Mouse (Mus musculus) intestine, postnatal 0 days (tissue): ENCODE data around the gene Rnf144b. TPM values are rescaled to one million over a fixed set of nuclear protein-coding genes. Genes with fewer than 3 reads are reported as not detected.

Source experiments
- ATAC-seq: fragments of 200-750 bp; cut with Nextera tagmentation; 2 replicates; pipeline ENCODE4 v1.8.0; 2017; ENCODE audit warnings: mild to moderate bottlenecking, moderate TSS enrichment, moderate library complexity
- H3K27ac ChIP-seq: fragments of 300-500 bp; sonication (generic); 2 replicates; pipeline ENCODE4 v1.5.1; 2014; ENCODE audit warnings: mild to moderate bottlenecking, low read depth, low read length, moderate library complexity
- H3K27me3 ChIP-seq: fragments of 300-500 bp; sonication (generic); replicated peaks from 2 replicates; pipeline ENCODE4 v1.6.1; 2014; ENCODE audit warnings: low read length, mixed read lengths; ENCODE audit not compliant: control insufficient read depth, insufficient read depth
- H3K36me3 ChIP-seq: fragments of 300-500 bp; sonication (generic); 2 replicates; pipeline ENCODE4 v1.6.1; 2014; ENCODE audit warnings: mild to moderate bottlenecking, moderate library complexity; ENCODE audit not compliant: control insufficient read depth, insufficient read depth
- H3K4me1 ChIP-seq: fragments of 300-500 bp; sonication (generic); replicated peaks from 2 replicates; pipeline ENCODE4 v1.6.1; 2014; ENCODE audit warnings: antibody characterized with exemption, low read length, mixed read lengths; ENCODE audit not compliant: control insufficient read depth, insufficient read depth
- H3K4me2 ChIP-seq: fragments of 300-500 bp; sonication (generic); replicated peaks from 2 replicates; pipeline ENCODE4 v1.6.1; 2014; ENCODE audit warnings: low read depth, mild to moderate bottlenecking, moderate library complexity
- H3K4me3 ChIP-seq: fragments of 300-500 bp; sonication (generic); 2 replicates; pipeline ENCODE4 v1.5.1; 2014; ENCODE audit warnings: low read depth, low read length
- H3K9ac ChIP-seq: fragments of 300-500 bp; sonication (generic); 2 replicates; pipeline ENCODE4 v1.6.1; 2014; ENCODE audit warnings: mild to moderate bottlenecking, low read depth, low read length
- H3K9me3 ChIP-seq: fragments of 300-500 bp; sonication (generic); 2 replicates; pipeline ENCODE4 v1.6.1; 2016; ENCODE audit warnings: mixed run types; ENCODE audit not compliant: control insufficient read depth
- CTCF ChIP-seq: sonication (generic); IDR thresholded peaks from 2 replicates; pipeline ENCODE4 v1.5.1; 2016; ENCODE audit warnings: low read depth, mild to moderate bottlenecking, control low read depth, antibody characterized with exemption, moderate library complexity
- WGBS: fragments of 180-500 bp; shearing (Covaris S2); extraction: QIAGEN DNeasy Blood & Tissue Kit; methylation state at CpG from one replicate; pipeline ENCODE4 v1.1.7; 2014; 5-methylcytosine and 5-hydroxymethylcytosine counted together
- polyA plus RNA-seq: library from polyadenylated mRNA; unstranded; fragments of >200 nt; fragmentation: Nextera tagmentation; extraction: Ambion mirVana; gene quantifications from 2 replicates; pipeline ENCODE4 v1.2.1, GENCODE M21; 2015

Rnf144b gene
- polyA plus RNA-seq, 1 experiment from 2014 or later, result 1.7 TPM

DNA sequence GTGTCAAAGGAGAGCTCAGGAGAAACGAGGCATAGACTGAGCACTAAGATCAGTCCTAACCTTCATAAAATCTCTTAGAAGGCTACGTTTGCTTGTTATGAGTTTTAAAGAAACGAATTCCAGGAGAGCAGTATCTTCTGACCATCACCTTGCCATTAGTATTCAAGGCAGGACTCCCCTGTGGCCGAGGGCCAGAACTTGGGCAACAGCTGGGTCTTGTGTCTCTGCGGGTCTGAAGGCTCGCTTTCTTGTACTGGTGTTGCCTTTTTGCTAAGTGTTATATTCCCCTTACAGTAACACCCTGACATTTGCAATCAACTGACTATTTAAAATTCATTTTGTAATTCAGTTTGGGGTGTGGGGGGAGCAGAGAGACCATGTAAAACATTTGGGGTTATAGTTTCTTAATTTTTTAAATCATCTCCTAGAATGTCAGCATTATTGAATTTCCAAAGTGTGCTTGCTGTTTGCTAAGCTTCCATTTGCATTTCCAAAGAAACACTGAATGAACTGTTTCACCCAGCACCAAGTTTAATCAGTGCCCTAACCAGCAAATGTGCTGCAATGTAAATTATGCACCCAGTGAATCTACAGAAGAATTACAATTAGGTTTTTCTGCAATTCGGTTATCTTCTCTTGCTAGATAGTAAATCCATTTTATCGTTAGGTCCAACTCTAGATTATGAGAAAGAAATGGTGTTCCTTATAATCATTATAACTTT, 126.0 kb downstream of the Rnf144b start:
- H3K36me3 ChIP-seq, result peaks cover 6% of the 10 kb centered on the region; the same call in 1 of the 2 replicates
- H3K4me1 ChIP-seq, result no peaks in the 10 kb centered on the region
- H3K9ac ChIP-seq, result no peak overlapping the region
- ATAC-seq, result no peak
- H3K4me3 ChIP-seq, result no peak overlapping the region
- TF ChIP-seq CTCF, result no peak
- no peak overlapping the region for H3K4me2 ChIP-seq
- no peak overlapping the region for H3K27ac ChIP-seq
- H3K27me3 ChIP-seq, result no peaks in the 10 kb centered on the region
- 79% methylated on average over 8 of the region's 8 CpGs for WGBS
- no peaks in the 10 kb centered on the region for H3K9me3 ChIP-seq

DNA sequence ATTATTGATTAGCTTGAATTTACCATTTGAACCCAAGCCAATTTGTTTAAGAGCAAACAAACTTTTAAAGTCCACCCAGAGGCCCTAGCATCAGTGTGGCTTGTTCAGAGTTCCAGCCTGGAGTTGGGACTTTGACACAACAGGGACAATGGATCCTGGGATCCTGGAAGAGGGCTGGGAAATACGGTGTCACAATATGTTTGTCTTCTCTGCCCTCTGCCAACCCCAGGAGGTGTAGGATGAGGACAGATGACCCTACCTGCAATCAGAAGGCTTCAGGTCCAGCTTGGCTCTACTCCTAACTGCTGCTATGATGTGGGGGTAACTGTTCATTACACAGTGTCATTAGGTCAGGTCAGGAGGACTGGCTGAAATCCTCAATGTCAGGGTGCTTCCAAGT, 128.2 kb downstream of the Rnf144b start:
- Histone ChIP-seq H3K9ac (no peak overlapping the region), H3K27ac (no peak overlapping the region), H3K27me3 (no peaks in the 10 kb centered on the region), H3K4me1 (no peaks in the 10 kb centered on the region), H3K4me2 (no peak overlapping the region), H3K4me3 (no peak overlapping the region), H3K36me3 (no peaks in the 10 kb centered on the region), H3K9me3 (no peaks in the 10 kb centered on the region)
- ATAC-seq, result no peak
- TF ChIP-seq CTCF, result no peak
- WGBS, result 65% methylated on average over 1 of the region's 1 CpGs

- ATAC-seq, result no peak
- Histone ChIP-seq H3K27me3 (no peaks in the 10 kb centered on the region), H3K27ac (no peak overlapping the region), H3K4me3 (no peak overlapping the region), H3K36me3 (no peaks in the 10 kb centered on the region), H3K4me2 (no peak overlapping the region), H3K9me3 (no peaks in the 10 kb centered on the region), H3K9ac (no peak overlapping the region), H3K4me1 (no peaks in the 10 kb centered on the region)
- 87% methylated on average over 2 of the region's 2 CpGs for WGBS
- TF ChIP-seq CTCF, result no peak
Measured at GRCm38 (mm10) chr13:47251114-47251764, 128.8 kb downstream of the Rnf144b start.

GRCm38 (mm10) chr13:47253711-47254110, 131.3 kb downstream of the Rnf144b start:
- Histone ChIP-seq H3K36me3 (no peaks in the 10 kb centered on the region), H3K27me3 (no peaks in the 10 kb centered on the region), H3K9me3 (no peaks in the 10 kb centered on the region), H3K4me1 (no peaks in the 10 kb centered on the region), H3K27ac (no peak overlapping the region), H3K9ac (no peak overlapping the region), H3K4me2 (no peak overlapping the region), H3K4me3 (no peak overlapping the region)
- WGBS, result 68% methylated on average over 5 of the region's 5 CpGs
- TF ChIP-seq CTCF, result no peak
- ATAC-seq, result no peak

GRCm38 (mm10) chr13:47259297-47259696, 136.8 kb downstream of the Rnf144b start:
- Histone ChIP-seq H3K9me3 (no peaks in the 10 kb centered on the region), H3K4me1 (no peaks in the 10 kb centered on the region), H3K9ac (no peak overlapping the region), H3K4me2 (no peak overlapping the region), H3K36me3 (no peaks in the 10 kb centered on the region), H3K27ac (no peak overlapping the region), H3K4me3 (no peak overlapping the region), H3K27me3 (no peaks in the 10 kb centered on the region)
- ATAC-seq, result no peak
- no peak for TF ChIP-seq CTCF
- WGBS, result 34% methylated on average over 4 of the region's 4 CpGs

DNA sequence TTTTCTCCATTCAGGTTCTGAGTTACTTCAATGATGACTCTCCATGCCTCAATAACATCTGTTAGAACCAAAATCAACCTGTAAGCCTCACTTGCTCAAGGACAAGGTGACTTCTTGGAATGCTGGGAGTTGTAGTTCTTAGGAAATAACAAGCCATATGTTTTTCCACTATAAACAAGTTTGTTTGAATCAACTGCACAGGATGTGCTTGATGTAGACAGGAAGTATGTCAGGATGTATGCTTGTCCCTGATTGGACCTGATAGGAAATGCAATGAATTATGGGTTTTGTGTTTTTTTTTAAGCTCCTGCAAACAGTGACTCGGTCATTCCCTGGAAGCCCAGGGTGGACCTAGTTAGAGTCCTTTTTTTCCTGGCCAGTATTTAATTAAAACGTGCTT, 139.5 kb downstream of the Rnf144b start:
- Histone ChIP-seq H3K9me3 (no peaks in the 10 kb centered on the region), H3K9ac (no peak overlapping the region), H3K4me3 (no peak overlapping the region), H3K4me1 (no peaks in the 10 kb centered on the region), H3K27ac (no peak overlapping the region), H3K36me3 (no peaks in the 10 kb centered on the region), H3K4me2 (no peak overlapping the region), H3K27me3 (no peaks in the 10 kb centered on the region)
- ATAC-seq, result no peak
- TF ChIP-seq CTCF, result no peak
- WGBS, result 63% methylated on average over 2 of the region's 2 CpGs
